Mouse (Mus musculus): ENCODE measurements around the gene Syngr1. TPM values are rescaled to one million over a fixed set of nuclear protein-coding genes. Genes with fewer than 3 reads are reported as not detected.

Gene Syngr1
- polyA plus RNA-seq, 1 experiment from 2014 or later: 6.7 TPM

GRCm38 (mm10) chr15:80082661-80083275, 8.4 kb upstream of the Syngr1 start:
- H3K9me3 ChIP-seq: no peaks in the 10 kb centered on the region
- no peaks in the 10 kb centered on the region for H3K27me3 ChIP-seq (ENCODE audit: insufficient read depth, poor library complexity, severe bottlenecking)
- H3K27ac ChIP-seq: peak overlapping the region; percentile 95
- peak overlapping the region; percentile 81 for H3K4me3 ChIP-seq
- H3K4me1 ChIP-seq: peaks cover 19% of the 10 kb centered on the region
- DNase-seq (ENCODE audit: low spot score): no peak
- under 1% methylated on average over 21 of the region's 21 CpGs for WGBS
- H3K36me3 ChIP-seq: peaks cover 46% of the 10 kb centered on the region

DNA sequence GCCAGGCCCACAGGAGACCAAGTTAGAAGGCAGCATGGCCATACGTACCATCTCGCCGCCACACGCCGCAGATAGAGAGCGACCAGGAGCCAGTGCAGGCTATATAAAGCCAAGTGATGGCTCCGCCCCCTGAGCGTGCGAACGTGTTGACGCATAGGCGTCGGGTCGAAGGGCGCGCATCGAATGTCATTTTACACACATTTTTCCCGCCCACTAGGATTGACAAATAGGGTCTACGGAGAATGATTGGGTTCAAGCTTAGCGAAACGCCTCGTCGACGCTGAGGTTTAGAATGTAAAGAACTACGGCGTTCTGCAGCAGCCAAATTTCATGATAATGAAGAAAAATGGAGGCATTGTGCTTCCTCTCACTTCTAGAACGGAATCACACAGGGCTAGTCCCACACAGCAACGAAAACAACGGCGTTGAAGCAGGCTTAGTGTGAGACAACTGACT, 7.8 kb upstream of the Syngr1 start:
- H3K9me3 ChIP-seq: no peaks in the 10 kb centered on the region
- peak; percentile 98 for DNase-seq (ENCODE audit: low spot score)
- WGBS: under 1% methylated on average over 30 of the region's 30 CpGs
- H3K27me3 ChIP-seq (ENCODE audit: insufficient read depth, poor library complexity, severe bottlenecking): no peaks in the 10 kb centered on the region
- H3K27ac ChIP-seq: peak overlapping the region; percentile 95
- peaks cover 41% of the 10 kb centered on the region for H3K36me3 ChIP-seq
- peaks cover 19% of the 10 kb centered on the region for H3K4me1 ChIP-seq
- H3K4me3 ChIP-seq: peak overlapping the region; percentile 81

DNA sequence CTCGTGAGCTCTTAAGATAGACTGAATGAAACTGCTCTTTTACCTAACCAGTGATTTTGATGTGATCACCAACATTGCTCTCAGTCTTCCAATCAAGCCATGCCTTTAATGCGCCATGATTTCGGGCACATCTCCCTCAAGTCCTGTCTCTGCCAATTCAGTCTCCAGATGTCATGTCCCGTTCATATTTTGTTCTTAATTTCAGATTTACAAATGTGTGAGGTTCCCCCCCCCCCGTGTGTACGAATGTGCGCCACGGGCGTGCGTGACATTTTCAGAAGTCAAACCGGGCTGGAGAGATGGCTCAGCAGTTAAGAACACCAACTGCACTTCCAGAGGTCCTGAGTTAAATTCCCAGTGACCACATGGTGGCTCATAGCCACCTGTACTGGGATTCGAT, 7.4 kb upstream of the Syngr1 start:
- peaks cover 37% of the 10 kb centered on the region for H3K36me3 ChIP-seq
- H3K4me1 ChIP-seq: peaks cover 19% of the 10 kb centered on the region
- 3% methylated on average over 12 of the region's 12 CpGs for WGBS
- peak; percentile 83 for DNase-seq (ENCODE audit: low spot score)
- peak overlapping the region; percentile 81 for H3K4me3 ChIP-seq
- no peaks in the 10 kb centered on the region for H3K27me3 ChIP-seq (ENCODE audit: insufficient read depth, poor library complexity, severe bottlenecking)
- no peaks in the 10 kb centered on the region for H3K9me3 ChIP-seq
- peak overlapping the region; percentile 95 for H3K27ac ChIP-seq

- peaks cover 15% of the 10 kb centered on the region for H3K4me1 ChIP-seq
- H3K27me3 ChIP-seq (ENCODE audit: insufficient read depth, poor library complexity, severe bottlenecking): peaks cover 33% of the 10 kb centered on the region
- 0 out of 2 replicates have a peak, but pooled peaks cover under 1% of the 10 kb centered on the region for H3K36me3 ChIP-seq
- H3K4me3 ChIP-seq: no peak overlapping the region
- no peak overlapping the region for H3K27ac ChIP-seq
- H3K9me3 ChIP-seq: no peaks in the 10 kb centered on the region
- WGBS: 80% methylated on average over 9 of the region's 9 CpGs
- DNase-seq (ENCODE audit: low spot score): no peak
Observed at GRCm38 (mm10) chr15:80087406-80088012, 3.6 kb upstream of the Syngr1 start.

DNA sequence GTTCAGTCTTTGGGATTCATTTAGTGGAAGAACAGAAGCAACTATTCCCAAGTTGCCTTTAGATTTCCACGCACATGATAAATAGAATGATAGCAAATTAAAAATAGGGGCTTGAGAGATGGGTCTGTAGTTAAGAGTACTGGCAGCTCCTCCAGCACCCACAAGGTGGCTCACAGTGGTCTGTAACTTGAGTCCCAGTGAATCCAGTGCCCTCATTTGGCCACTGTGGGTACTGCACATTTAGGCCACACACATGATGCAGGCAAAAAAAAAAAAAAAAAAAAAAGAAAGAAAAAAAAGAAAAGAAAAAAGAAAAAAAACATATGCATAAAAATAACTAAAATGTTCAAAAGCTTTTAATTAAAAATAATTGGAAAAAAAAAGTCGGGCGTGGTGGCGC, 2.5 kb upstream of the Syngr1 start:
- no peak overlapping the region for H3K4me3 ChIP-seq
- H3K27ac ChIP-seq: no peak overlapping the region
- peak; percentile 93 for DNase-seq (ENCODE audit: low spot score)
- H3K9me3 ChIP-seq: no peaks in the 10 kb centered on the region
- H3K4me1 ChIP-seq: peaks cover 15% of the 10 kb centered on the region
- H3K27me3 ChIP-seq (ENCODE audit: insufficient read depth, poor library complexity, severe bottlenecking): peaks cover 44% of the 10 kb centered on the region
- WGBS: 28% methylated on average over 4 of the region's 4 CpGs
- H3K36me3 ChIP-seq: no peaks in the 10 kb centered on the region

GRCm38 (mm10) chr15:80090155-80090554, 979 bp upstream of the Syngr1 start:
- Histone ChIP-seq H3K27me3 (ENCODE audit: insufficient read depth, poor library complexity, severe bottlenecking) (peaks cover 53% of the 10 kb centered on the region), H3K9me3 (no peaks in the 10 kb centered on the region), H3K27ac (no peak overlapping the region), H3K36me3 (no peaks in the 10 kb centered on the region), H3K4me3 (peak overlapping the region; percentile 76; the same call in 1 of the 2 replicates), H3K4me1 (peaks cover 15% of the 10 kb centered on the region)
- DNase-seq (ENCODE audit: low spot score): no peak
- WGBS: 63% methylated on average over 11 of the region's 11 CpGs

- 2% methylated on average over 17 of the region's 17 CpGs for WGBS
- H3K36me3 ChIP-seq: no peaks in the 10 kb centered on the region
- peak overlapping the region; percentile 76 for H3K4me3 ChIP-seq
- H3K27me3 ChIP-seq (ENCODE audit: insufficient read depth, poor library complexity, severe bottlenecking): peaks cover 59% of the 10 kb centered on the region
- peak overlapping the region; percentile 82 for H3K27ac ChIP-seq
- no peak for DNase-seq (ENCODE audit: low spot score)
- no peaks in the 10 kb centered on the region for H3K9me3 ChIP-seq
- H3K4me1 ChIP-seq: peaks cover 15% of the 10 kb centered on the region
Observed at GRCm38 (mm10) chr15:80090741-80091120, 403 bp upstream of the Syngr1 start.

- 30% methylated on average over 7 of the region's 7 CpGs for WGBS
- H3K27ac ChIP-seq: no peak overlapping the region
- no peaks in the 10 kb centered on the region for H3K36me3 ChIP-seq
- H3K27me3 ChIP-seq (ENCODE audit: insufficient read depth, poor library complexity, severe bottlenecking): peaks cover 72% of the 10 kb centered on the region
- H3K4me1 ChIP-seq: peaks cover 20% of the 10 kb centered on the region
- DNase-seq (ENCODE audit: low spot score): no peak
- H3K4me3 ChIP-seq: peak overlapping the region; percentile 76
- H3K9me3 ChIP-seq: no peaks in the 10 kb centered on the region
Observed at GRCm38 (mm10) chr15:80092041-80092441, 907 bp downstream of the Syngr1 start.

- H3K4me3 ChIP-seq: no peak overlapping the region
- H3K27me3 ChIP-seq (ENCODE audit: insufficient read depth, poor library complexity, severe bottlenecking): peaks cover 74% of the 10 kb centered on the region
- WGBS: 21% methylated on average over 8 of the region's 8 CpGs
- H3K4me1 ChIP-seq: peaks cover 26% of the 10 kb centered on the region
- DNase-seq (ENCODE audit: low spot score): no peak
- no peak overlapping the region for H3K27ac ChIP-seq
- no peaks in the 10 kb centered on the region for H3K36me3 ChIP-seq
- no peaks in the 10 kb centered on the region for H3K9me3 ChIP-seq
Observed at GRCm38 (mm10) chr15:80092599-80092998, 1.5 kb downstream of the Syngr1 start.

DNA sequence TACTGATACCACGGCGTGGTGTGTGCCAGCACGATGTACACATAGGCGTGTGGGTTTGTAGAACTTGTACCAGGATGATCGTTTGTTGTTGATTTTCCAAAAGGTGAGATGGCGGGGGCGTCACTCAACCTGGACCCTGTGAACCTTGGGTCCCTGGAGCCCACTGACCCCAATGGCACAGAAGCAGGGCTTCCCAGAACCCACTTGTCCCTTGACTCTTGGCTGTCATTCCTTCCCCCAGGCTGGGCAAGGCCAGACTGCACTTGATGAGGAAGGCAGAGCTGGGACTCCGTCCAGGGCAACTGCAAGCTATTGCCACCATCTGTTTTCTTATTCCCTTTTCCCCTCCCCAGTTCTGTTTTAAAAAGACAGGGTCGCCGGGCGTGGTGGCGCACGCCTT, 3.1 kb downstream of the Syngr1 start:
- H3K9me3 ChIP-seq: no peaks in the 10 kb centered on the region
- H3K36me3 ChIP-seq: no peaks in the 10 kb centered on the region
- WGBS: 89% methylated on average over 13 of the region's 13 CpGs
- no peak for DNase-seq (ENCODE audit: low spot score)
- peaks cover 42% of the 10 kb centered on the region for H3K4me1 ChIP-seq
- H3K27ac ChIP-seq: no peak overlapping the region
- peaks cover 85% of the 10 kb centered on the region for H3K27me3 ChIP-seq (ENCODE audit: insufficient read depth, poor library complexity, severe bottlenecking)
- H3K4me3 ChIP-seq: no peak overlapping the region

DNA sequence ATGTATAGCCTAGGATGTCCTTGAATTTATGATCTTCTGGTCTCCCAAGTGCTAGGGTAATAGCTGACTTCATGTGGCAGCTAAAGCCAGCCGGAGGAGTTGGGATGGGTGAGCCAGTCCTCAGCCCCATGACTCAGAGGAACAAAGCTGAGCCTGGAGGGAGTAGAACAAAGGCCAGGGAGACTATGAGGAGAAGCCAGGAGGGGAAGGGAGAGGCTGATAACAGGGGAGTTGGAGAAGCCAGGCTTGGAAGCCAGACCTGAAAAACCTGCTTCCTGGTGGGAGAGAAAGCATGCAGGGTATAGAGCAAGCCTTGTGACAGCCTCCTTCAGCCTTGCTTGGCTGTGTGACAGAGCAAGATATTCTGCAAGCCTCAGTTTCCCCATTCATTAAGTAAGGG, 4.5 kb downstream of the Syngr1 start:
- no peaks in the 10 kb centered on the region for H3K36me3 ChIP-seq
- WGBS: 63% methylated on average over 1 of the region's 1 CpGs
- DNase-seq (ENCODE audit: low spot score): no peak
- peaks cover 85% of the 10 kb centered on the region for H3K27me3 ChIP-seq (ENCODE audit: insufficient read depth, poor library complexity, severe bottlenecking)
- no peak overlapping the region for H3K4me3 ChIP-seq
- no peak overlapping the region for H3K27ac ChIP-seq
- no peaks in the 10 kb centered on the region for H3K9me3 ChIP-seq
- H3K4me1 ChIP-seq: peaks cover 46% of the 10 kb centered on the region

GRCm38 (mm10) chr15:80096406-80096805, 5.3 kb downstream of the Syngr1 start:
- H3K4me1 ChIP-seq: peaks cover 39% of the 10 kb centered on the region
- H3K27me3 ChIP-seq (ENCODE audit: insufficient read depth, poor library complexity, severe bottlenecking): peaks cover 87% of the 10 kb centered on the region

DNA sequence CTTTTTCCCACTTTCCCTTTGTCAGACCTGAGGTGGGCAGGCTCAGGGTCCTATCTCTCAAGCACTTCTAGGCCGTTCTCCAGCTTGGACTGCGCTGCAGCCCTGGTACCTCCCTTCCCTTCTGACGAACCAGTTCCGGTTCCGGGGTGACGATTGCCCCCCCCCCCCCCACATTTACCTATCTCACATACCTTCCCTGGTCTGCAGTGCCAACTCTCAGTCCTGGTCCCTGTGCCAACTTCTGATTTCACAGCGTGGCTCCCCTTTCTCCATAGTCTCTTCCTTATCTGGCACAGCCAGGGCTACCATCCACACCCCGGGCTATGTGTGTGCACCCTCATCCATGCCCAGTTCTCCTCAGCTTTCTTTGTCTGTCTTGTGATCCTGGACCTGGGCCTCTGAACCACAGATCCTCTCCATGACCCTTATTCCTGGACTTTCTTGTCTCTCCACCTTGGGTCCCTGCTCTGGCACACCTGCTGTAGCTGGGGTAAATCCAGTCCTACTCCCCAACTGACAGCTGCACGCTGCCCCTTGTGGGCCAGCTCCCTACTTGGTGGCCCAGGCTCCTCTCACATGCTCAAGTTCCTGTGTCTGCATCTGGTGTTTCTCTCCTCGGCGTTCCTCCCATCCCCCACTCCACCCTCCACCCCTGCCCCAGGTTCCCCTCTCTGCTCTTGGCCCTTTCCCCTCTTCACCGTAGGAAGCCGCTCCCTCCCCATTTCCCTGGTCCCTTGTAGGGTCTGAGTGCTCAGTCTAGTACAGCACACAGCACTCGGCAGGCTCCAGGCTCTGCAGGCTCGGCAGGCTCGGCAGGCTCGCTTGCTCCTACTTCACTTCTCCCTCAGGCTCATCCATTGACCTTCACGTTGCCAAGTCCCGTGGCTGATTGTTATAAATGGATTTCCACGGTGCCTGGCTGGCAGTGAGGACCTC, 6.1 kb downstream of the Syngr1 start:
- Histone ChIP-seq H3K4me1 (peaks cover 31% of the 10 kb centered on the region), H3K27me3 (ENCODE audit: insufficient read depth, poor library complexity, severe bottlenecking) (peaks cover 87% of the 10 kb centered on the region), H3K9me3 (no peaks in the 10 kb centered on the region), H3K4me3 (peak overlapping the region; percentile 37; the same call in 1 of the 2 replicates), H3K36me3 (no peaks in the 10 kb centered on the region), H3K27ac (peak overlapping the region; percentile 73)
- WGBS: 21% methylated on average over 20 of the region's 20 CpGs
- DNase-seq (ENCODE audit: low spot score): no peak

More at GRCm38 (mm10) chr15:80096406-80096805, 5.3 kb downstream of the Syngr1 start:
- Histone ChIP-seq H3K4me3 (no peak overlapping the region), H3K36me3 (no peaks in the 10 kb centered on the region), H3K9me3 (no peaks in the 10 kb centered on the region), H3K27ac (no peak overlapping the region; the same call in 1 of the 2 replicates)
- DNase-seq (ENCODE audit: low spot score): no peak
- WGBS: 66% methylated on average over 10 of the region's 10 CpGs

Measured in heart, embryonic 10.5 days (tissue).